Mouse (Mus musculus) lung, adult 2 months (tissue): ENCODE data around the gene Ppp2r2d. TPM values are rescaled to one million over a fixed set of nuclear protein-coding genes. Genes with fewer than 3 reads are reported as not detected.

ENCODE experiments used
- DNase-seq: peaks from one replicate; pipeline ENCODE4 v3.0.0; 2022
- H3K4me1 ChIP-seq: fragments of 200-500 bp; 2 replicates; pipeline ENCODE4 v1.6.1; 2011; ENCODE audit warnings: low read length; ENCODE audit not compliant: control insufficient read depth, insufficient read depth
- H3K4me3 ChIP-seq: fragments of 200-500 bp; replicated peaks from 2 replicates; pipeline ENCODE3; 2011; ENCODE audit warnings: low read depth, mild to moderate bottlenecking, control low read depth, low read length; ENCODE audit errors: extremely low read depth
- CTCF ChIP-seq: fragments of 200-500 bp; IDR thresholded peaks from 2 replicates; pipeline ENCODE4 v1.5.1; 2011; ENCODE audit warnings: mild to moderate bottlenecking, low read length, control low read depth; ENCODE audit not compliant: insufficient read depth
- POLR2A ChIP-seq: fragments of 200-500 bp; IDR thresholded peaks from 2 replicates; pipeline ENCODE4 v1.6.1; 2011; ENCODE audit warnings: low read depth, mild to moderate bottlenecking, control low read depth, low read length, borderline replicate concordance; ENCODE audit errors: extremely low read depth
- WGBS: fragments of 180-500 bp; shearing (Covaris S2); methylation state at CpG from one replicate; pipeline ENCODE4 v1.1.7; 2018; 5-methylcytosine and 5-hydroxymethylcytosine counted together
- polyA plus RNA-seq: library from polyadenylated mRNA; depleted of rRNA; stranded (reverse); fragments of >200 nt; gene quantifications from 2 replicates; pipeline ENCODE4 v1.2.3, GENCODE M21; 2012

Gene Ppp2r2d
- polyA plus RNA-seq, 1 experiment, result 19.3 TPM

- Histone ChIP-seq H3K4me1 (no peaks in the 10 kb centered on the region), H3K4me3 (no peak overlapping the region)
- 80% methylated on average over 13 of the region's 13 CpGs for WGBS
- TF ChIP-seq POLR2A (no peak), CTCF (no peak)
- no peak for DNase-seq
Observed at GRCm38 (mm10) chr7:138885365-138886289, 39.7 kb downstream of the Ppp2r2d start.

DNA sequence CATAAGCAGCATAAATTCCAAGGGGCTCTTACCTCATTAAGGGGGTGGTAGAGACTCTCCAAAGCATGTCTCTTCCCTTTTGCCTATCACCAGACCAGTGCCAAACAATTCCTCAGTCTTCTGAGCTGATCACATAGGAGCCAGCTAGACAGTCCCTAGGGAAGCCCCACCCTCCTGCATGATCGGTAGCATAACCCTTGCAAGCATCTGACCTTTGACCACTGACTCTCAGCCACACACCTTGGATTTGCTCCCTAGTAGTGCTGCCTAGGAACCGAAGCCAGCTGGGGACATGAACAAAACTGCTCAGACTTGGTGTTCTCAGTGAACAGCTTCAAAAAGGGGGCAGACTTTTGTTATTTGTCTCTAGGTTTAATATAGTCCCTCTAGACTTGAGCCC is 52.2 kb downstream of the Ppp2r2d start:
- TF ChIP-seq POLR2A (no peak), CTCF (no peak)
- Histone ChIP-seq H3K4me1 (no peaks in the 10 kb centered on the region), H3K4me3 (no peak overlapping the region)
- no peak for DNase-seq
- 61% methylated on average over 2 of the region's 2 CpGs for WGBS

DNA sequence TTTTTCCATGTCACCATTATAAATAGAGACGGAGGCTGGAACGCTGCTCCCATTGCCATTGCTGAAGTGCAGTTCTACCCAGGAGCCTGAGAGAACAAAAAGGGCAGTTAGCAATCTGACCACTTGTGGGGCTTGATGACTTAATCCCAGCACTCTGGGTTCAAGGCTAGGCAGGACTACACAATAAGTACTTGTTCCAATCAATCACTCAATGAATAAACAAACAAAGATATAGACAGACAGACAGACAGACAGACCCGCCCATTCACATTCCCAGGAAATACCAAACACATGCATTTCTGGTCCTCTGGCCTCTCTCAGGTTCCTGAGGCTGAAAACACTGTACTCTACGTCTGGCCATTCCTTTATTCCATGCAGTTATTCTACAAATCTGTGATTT is 52.9 kb downstream of the Ppp2r2d start:
- TF ChIP-seq POLR2A, result no peak
- TF ChIP-seq CTCF, result no peak
- Histone ChIP-seq H3K4me1 (no peaks in the 10 kb centered on the region), H3K4me3 (no peak overlapping the region)
- WGBS, result 79% methylated on average over 4 of the region's 4 CpGs
- DNase-seq, result no peak

- no peak for DNase-seq
- 53% methylated on average over 7 of the region's 7 CpGs for WGBS
Observed at GRCm38 (mm10) chr7:138903886-138904435, 58.1 kb downstream of the Ppp2r2d start.

GRCm38 (mm10) chr7:138906441-138906840 is 60.6 kb downstream of the Ppp2r2d start:
- DNase-seq, result no peak
- Histone ChIP-seq H3K4me3 (no peak overlapping the region), H3K4me1 (peaks cover 19% of the 10 kb centered on the region)
- TF ChIP-seq CTCF (no peak), POLR2A (no peak)
- WGBS, result 59% methylated on average over 1 of the region's 1 CpGs

More at GRCm38 (mm10) chr7:138903886-138904435, 58.1 kb downstream of the Ppp2r2d start:
- no peak for TF ChIP-seq CTCF
- no peak for TF ChIP-seq POLR2A
- H3K4me3 ChIP-seq, result no peak overlapping the region
- H3K4me1 ChIP-seq, result peaks cover 17% of the 10 kb centered on the region

- Histone ChIP-seq H3K4me1 (peaks cover 19% of the 10 kb centered on the region), H3K4me3 (no peak overlapping the region)
- DNase-seq, result peak; percentile 49
- WGBS, result 17% methylated on average over 7 of the region's 7 CpGs
- TF ChIP-seq POLR2A (peak; percentile 40; the same call in 1 of the 2 replicates), CTCF (no peak)
Observed at GRCm38 (mm10) chr7:138907043-138907442, 61.2 kb downstream of the Ppp2r2d start.

DNA sequence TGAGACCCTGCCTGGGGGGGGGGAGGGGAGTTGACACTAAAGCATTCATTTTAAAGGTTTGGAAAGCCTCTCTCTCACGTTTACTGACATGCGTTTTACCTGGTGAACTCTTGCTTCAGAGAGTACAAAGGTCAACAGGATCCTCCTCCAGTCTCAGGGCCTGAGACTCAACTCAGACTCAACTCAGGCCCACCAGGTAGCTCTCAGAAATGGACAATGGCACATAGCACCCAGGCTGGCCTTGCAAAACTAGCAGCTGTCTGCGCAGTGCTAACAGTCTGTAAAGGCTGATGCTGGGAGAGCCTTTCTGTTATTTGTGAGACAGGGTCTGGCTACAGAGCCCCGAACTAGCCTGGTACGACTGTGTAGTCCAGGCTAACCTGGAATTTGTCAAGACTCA is 62.1 kb downstream of the Ppp2r2d start:
- TF ChIP-seq CTCF, result no peak
- no peak for TF ChIP-seq POLR2A
- 83% methylated on average over 5 of the region's 5 CpGs for WGBS
- Histone ChIP-seq H3K4me3 (no peak overlapping the region), H3K4me1 (peaks cover 19% of the 10 kb centered on the region)
- DNase-seq, result no peak

DNA sequence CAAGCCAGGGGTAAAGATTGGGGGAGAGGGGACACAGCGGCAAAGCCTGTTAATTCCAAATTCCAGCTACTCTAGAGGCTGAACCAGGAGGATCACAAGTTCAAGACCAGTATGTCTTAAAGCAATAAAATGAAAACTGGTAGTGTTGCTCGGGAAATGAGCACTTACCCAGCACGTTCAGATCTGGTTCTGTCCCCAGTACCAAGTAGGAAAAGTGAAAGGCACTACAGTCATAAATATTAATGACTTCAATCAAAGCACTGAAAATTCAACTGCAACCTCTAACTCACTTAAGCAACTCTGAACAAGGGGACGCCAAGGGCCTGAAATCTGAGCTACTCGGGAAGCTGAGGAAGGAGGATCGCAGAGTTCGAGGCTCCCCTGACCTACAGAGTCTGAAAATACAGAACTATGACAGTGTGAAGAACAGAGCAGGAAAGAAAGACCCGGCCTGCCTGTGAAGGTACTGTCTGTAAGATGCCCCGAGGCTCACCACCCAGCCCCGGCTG is 62.9 kb downstream of the Ppp2r2d start:
- Histone ChIP-seq H3K4me1 (peaks cover 19% of the 10 kb centered on the region), H3K4me3 (peak overlapping the region; percentile 87)
- TF ChIP-seq POLR2A, result no peak
- TF ChIP-seq CTCF, result no peak
- 20% methylated on average over 10 of the region's 10 CpGs for WGBS
- DNase-seq, result no peak

DNA sequence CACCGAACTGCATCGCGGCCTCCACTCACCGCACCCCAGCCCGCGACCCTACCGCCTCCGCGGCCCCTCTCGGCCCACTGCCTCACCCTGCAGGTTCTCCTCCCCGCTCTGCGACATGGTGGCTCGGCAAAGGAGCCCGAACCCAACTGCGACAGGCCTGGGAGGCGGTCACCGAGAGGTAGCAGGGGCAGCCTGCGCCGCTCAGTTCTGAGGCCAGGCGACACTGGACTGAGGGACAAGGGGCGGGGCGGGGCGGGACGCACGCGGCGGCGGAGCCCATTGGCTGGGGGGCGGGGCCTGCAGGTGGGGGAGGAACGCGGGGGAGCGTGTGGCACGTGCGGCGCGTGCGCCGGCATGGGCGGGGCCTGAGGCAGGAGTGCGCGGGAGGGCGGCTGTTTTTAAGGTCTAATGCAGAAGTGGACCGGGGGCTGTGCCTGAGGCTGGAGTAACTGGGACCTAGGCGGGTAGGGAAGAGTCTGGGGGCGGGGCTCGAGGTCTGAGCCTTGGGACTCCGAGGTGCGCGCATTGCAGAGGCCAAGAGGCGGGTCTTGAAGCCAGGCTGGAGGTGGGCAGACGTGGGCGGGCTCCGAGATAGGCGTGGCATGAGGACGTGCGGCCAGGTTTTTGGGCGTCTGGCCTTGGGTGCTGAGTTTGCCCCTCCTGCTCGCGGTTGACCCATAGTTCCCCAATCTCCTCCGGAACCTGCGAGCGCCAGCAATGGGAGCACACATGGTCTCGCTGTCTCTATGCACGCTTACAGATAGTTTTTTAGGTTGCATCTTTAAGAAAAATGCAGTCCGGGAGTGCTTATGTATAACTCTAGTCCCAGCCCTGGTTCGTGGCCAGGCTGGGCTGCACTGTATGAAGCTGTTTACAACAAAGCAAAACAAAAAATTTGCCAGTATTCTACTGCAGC is 63.7 kb downstream of the Ppp2r2d start, which contains the start of gene Bnip3:
Gene Bnip3, minus strand, starts transcription at position 243 of the 916 bp plus-strand sequence.
- H3K4me3 ChIP-seq, result peak within 1 kb of the TSS; percentile 87
- TF ChIP-seq CTCF, result no peak
- TF ChIP-seq POLR2A, result peak; percentile 94
- peaks cover 19% of the 10 kb centered on the region for H3K4me1 ChIP-seq
- peak; percentile 91 for DNase-seq
- WGBS, result under 1% methylated on average over 53 of the region's 66 CpGs
